19 mouse cellular contexts compared by ENCODE assay signal in genomic region chr10:68692401-68692800, GRCm38 (mm10). TPM values are rescaled to one million over a fixed set of nuclear protein-coding genes. Genes with fewer than 3 reads are reported as not detected.
DNase-seq lines count a peak whose midpoint lies in the region; ATAC-seq and TF ChIP-seq lines count a peak whose summit lies in the region.
"Had no signal": no experiment of that assay in that cellular context is flagged by ENCODE, and none has a peak within 500 bp of the region (broad histone marks: within the 10 kb centered on the region; RNA-seq: fewer than 3 reads in every experiment).

No protein-coding gene starts in this region.

- no peaks in the 10 kb centered on the region for H3K27me3 ChIP-seq in liver, postnatal 0 days (ENCODE audit: insufficient read depth, low read length)
- H3K27me3 ChIP-seq: embryonic facial prominence, embryonic 13.5 days; forebrain, embryonic 12.5 days; heart, embryonic 12.5 days; hindbrain, embryonic 12.5 days had no signal

- H3K36me3 ChIP-seq in liver, postnatal 0 days (replicated peaks; ENCODE audit: insufficient read depth, low read length), result no peaks in the 10 kb centered on the region
- H3K36me3 ChIP-seq: embryonic facial prominence, embryonic 13.5 days; forebrain, embryonic 12.5 days; heart, embryonic 12.5 days; hindbrain, embryonic 12.5 days had no signal

- H3K27ac ChIP-seq in liver, postnatal 0 days (ENCODE audit: low read depth), result no peak overlapping the region
- H3K27ac ChIP-seq: embryonic facial prominence, embryonic 13.5 days; forebrain, embryonic 12.5 days; heart, adult 2 months; hindbrain, embryonic 12.5 days had no signal

- H3K4me3 ChIP-seq in liver, postnatal 0 days (ENCODE audit: low read depth, low read length), result no peak overlapping the region
- H3K4me3 ChIP-seq: embryonic facial prominence, embryonic 13.5 days; forebrain, embryonic 12.5 days; heart, adult 2 months; heart, embryonic 12.5 days; hindbrain, embryonic 12.5 days had no signal

- no peaks in the 10 kb centered on the region for H3K9me3 ChIP-seq in liver, postnatal 0 days (ENCODE audit: low read length)
- H3K9me3 ChIP-seq: embryonic facial prominence, embryonic 13.5 days; forebrain, embryonic 12.5 days; heart, embryonic 12.5 days; hindbrain, embryonic 12.5 days had no signal

- peak; percentile 80 for ATAC-seq in liver, postnatal 0 days
- ATAC-seq: forebrain, embryonic 16.5 days; hindbrain, embryonic 16.5 days; inflammation-experienced regulatory T-cells, adult 6 months had no signal

- DNase-seq in heart, adult 11 months, result peak; percentile 34
- DNase-seq in heart, postnatal 4 days, result no peak
- DNase-seq in liver, postnatal 0 days, result no peak
- DNase-seq in liver (no peak), adipocyte (ENCODE audit: low spot score) (peak; percentile 66)
- DNase-seq in skeletal muscle tissue, adult 2 months (ENCODE audit: low read depth, low spot score), result peak; percentile 38
- DNase-seq: cerebellum, adult 11-12 months; cerebellum, adult 9-10 months; cerebellum, postnatal 36 days; gastrocnemius, postnatal 10 days; heart, adult 2 months; heart, postnatal 36 days had no signal

- H3K4me2 ChIP-seq in liver, postnatal 0 days (ENCODE audit: low read depth, low read length), result no peak overlapping the region
- H3K4me2 ChIP-seq: embryonic facial prominence, embryonic 13.5 days; forebrain, embryonic 12.5 days; heart, embryonic 12.5 days; hindbrain, embryonic 12.5 days had no signal

- 76% methylated on average over 1 of the region's 1 CpGs for WGBS in liver, postnatal 0 days (ENCODE audit: insufficient replicate concordance)

- H3K4me1 ChIP-seq in liver, postnatal 0 days (ENCODE audit: insufficient read depth), result no peaks in the 10 kb centered on the region
- H3K4me1 ChIP-seq: embryonic facial prominence, embryonic 13.5 days; forebrain, embryonic 12.5 days; heart, embryonic 12.5 days; hindbrain, embryonic 12.5 days had no signal

- no peak for TF ChIP-seq CTCF in liver, postnatal 0 days (IDR thresholded peaks at IDR 0.05; ENCODE audit: low read depth)

- TF ChIP-seq EP300 in liver, postnatal 0 days (IDR thresholded peaks at IDR 0.05; ENCODE audit: low read depth), result peak; percentile 27; the same call in 1 of the 2 replicates

- H3K9ac ChIP-seq in liver, postnatal 0 days (replicated peaks), result no peak overlapping the region
- H3K9ac ChIP-seq: embryonic facial prominence, embryonic 13.5 days; forebrain, embryonic 12.5 days; heart, embryonic 12.5 days; hindbrain, embryonic 12.5 days had no signal

RNA-seq across cellular contexts. Expression of gene Tmem26, which starts 31.0 kb away (rescaled TPM):
- total RNA-seq in heart, postnatal 4 days (2021), result 1 to 10 TPM; 2.1 to 2.2 TPM
- 1.7 TPM in 2 replicates for polyA plus RNA-seq in liver, postnatal 0 days (2015; fragmentation: Nextera tagmentation; extraction: Ambion mirVana)

Comparison
In these comparisons a context has a peak if more than half of its experiments do, and no peak if none do; other contexts are left out.
1. DNase-seq: peak in heart, adult 11 months (single experiment), adipocyte (single experiment) and skeletal muscle tissue, adult 2 months (single experiment); none in heart, postnatal 4 days (single experiment), liver, postnatal 0 days (single experiment) and liver (single experiment).